ENCODE assay signal across 9 mouse cellular contexts in genomic region chr4:141387093-141387784, GRCm38 (mm10). TPM values are rescaled to one million over a fixed set of nuclear protein-coding genes. Genes with fewer than 3 reads are reported as not detected.
DNase-seq lines count a peak whose midpoint lies in the region; ATAC-seq lines count a peak whose summit lies in the region.
"Had no signal": no experiment of that assay in that cellular context is flagged by ENCODE, and none has a peak within 500 bp of the region (broad histone marks: within the 10 kb centered on the region; RNA-seq: fewer than 3 reads in every experiment).

No protein-coding gene starts in this region.

- 0 out of 2 replicates have a peak, but pooled peaks have one; percentile 28 for ATAC-seq in forebrain, embryonic 12.5 days (ENCODE audit: low FRiP score)
- ATAC-seq in intestine, embryonic 16.5 days, result peak; percentile 43; the same call in 1 of the 2 replicates
- ATAC-seq in liver, embryonic 11.5 days (replicated peaks; ENCODE audit: low FRiP score), result no peak
- no peak for ATAC-seq in neural tube, embryonic 11.5 days (ENCODE audit: insufficient read depth, low FRiP score, low TSS enrichment)

- H3K4me2 ChIP-seq in forebrain, embryonic 12.5 days, result no peak overlapping the region
- no peak overlapping the region for H3K4me2 ChIP-seq in intestine, embryonic 16.5 days (ENCODE audit: low read depth, low read length)
- H3K4me2 ChIP-seq in liver, embryonic 11.5 days, result no peak overlapping the region
- no peak overlapping the region for H3K4me2 ChIP-seq in neural tube, embryonic 11.5 days (ENCODE audit: low read depth)

- no peak overlapping the region for H3K9ac ChIP-seq in forebrain, embryonic 12.5 days
- no peak overlapping the region for H3K9ac ChIP-seq in intestine, embryonic 16.5 days (ENCODE audit: low read depth, low read length)
- no peak overlapping the region for H3K9ac ChIP-seq in liver, embryonic 11.5 days (ENCODE audit: low read depth, low read length)
- H3K9ac ChIP-seq in neural tube, embryonic 11.5 days (ENCODE audit: low read length), result no peak overlapping the region

- 17% methylated on average over 5 of the region's 5 CpGs for WGBS in forebrain, embryonic 12.5 days
- WGBS in intestine, embryonic 16.5 days, result 22% methylated on average over 5 of the region's 5 CpGs
- 22% methylated on average over 5 of the region's 5 CpGs for whole genome bisulfite sequencing in liver, embryonic 11.5 days
- 18% methylated on average over 5 of the region's 5 CpGs for WGBS in neural tube, embryonic 11.5 days

- no peak overlapping the region for H3K27ac ChIP-seq in forebrain, embryonic 12.5 days
- H3K27ac ChIP-seq in intestine, embryonic 16.5 days (ENCODE audit: low read length), result no peak overlapping the region
- H3K27ac ChIP-seq in liver, embryonic 11.5 days (ENCODE audit: low read depth, low read length), result no peak overlapping the region
- H3K27ac ChIP-seq in neural tube, embryonic 11.5 days (ENCODE audit: low read depth, low read length), result no peak overlapping the region

- H3K4me1 ChIP-seq in forebrain, embryonic 12.5 days, result peaks cover 11% of the 10 kb centered on the region
- peaks cover 8% of the 10 kb centered on the region for H3K4me1 ChIP-seq in intestine, embryonic 16.5 days (ENCODE audit: control insufficient read depth, insufficient read depth, low read length)
- H3K4me1 ChIP-seq in liver, embryonic 11.5 days (replicated peaks; ENCODE audit: control insufficient read depth, insufficient read depth, low read length), result peaks cover 5% of the 10 kb centered on the region; the same call in 1 of the 2 replicates
- peaks cover 6% of the 10 kb centered on the region; the same call in 1 of the 2 replicates for H3K4me1 ChIP-seq in neural tube, embryonic 11.5 days (ENCODE audit: control insufficient read depth, insufficient read depth, low read length)

- peaks cover 44% of the 10 kb centered on the region for H3K27me3 ChIP-seq in forebrain, embryonic 12.5 days
- peaks cover 17% of the 10 kb centered on the region for H3K27me3 ChIP-seq in intestine, embryonic 16.5 days (replicated peaks; ENCODE audit: control insufficient read depth, insufficient read depth, low read length)
- peaks cover 35% of the 10 kb centered on the region for H3K27me3 ChIP-seq in liver, embryonic 11.5 days (replicated peaks; ENCODE audit: control insufficient read depth, insufficient read depth, low read length)
- peaks cover 28% of the 10 kb centered on the region for H3K27me3 ChIP-seq in neural tube, embryonic 11.5 days (ENCODE audit: control insufficient read depth, insufficient read depth, low read length)

- DNase-seq in urinary bladder, adult 18-20 months (ENCODE audit: low spot score in 2 of 2), result peak; percentile 52 to 62
- DNase-seq in urinary bladder, postnatal 10 days (ENCODE audit: low spot score), result no peak
- DNase-seq in c-Kit-negative CD71-positive TER-119-positive erythroid progenitor cells, embryonic 14.5 days (ENCODE audit: low read depth, low spot score), result peak; percentile 51
- DNase-seq in liver, embryonic 11.5 days (ENCODE audit: low spot score), result peak; percentile 62
- peak; percentile 83 for DNase-seq in neural tube, embryonic 11.5 days (ENCODE audit: low spot score)
- DNase-seq in testis, postnatal 10 days (ENCODE audit: low spot score), result peak; percentile 86

- no peak overlapping the region for H3K4me3 ChIP-seq in forebrain, embryonic 12.5 days (replicated peaks)
- H3K4me3 ChIP-seq in intestine, embryonic 16.5 days (ENCODE audit: low read length), result no peak overlapping the region
- H3K4me3 ChIP-seq in liver, embryonic 11.5 days (ENCODE audit: low read depth, low read length), result no peak overlapping the region
- no peak overlapping the region for H3K4me3 ChIP-seq in neural tube, embryonic 11.5 days (ENCODE audit: low read depth, low read length)

- H3K36me3 ChIP-seq in forebrain, embryonic 12.5 days (replicated peaks), result no peaks in the 10 kb centered on the region
- H3K36me3 ChIP-seq in intestine, embryonic 16.5 days (ENCODE audit: control insufficient read depth, insufficient read depth, low read length), result no peaks in the 10 kb centered on the region
- H3K36me3 ChIP-seq in liver, embryonic 11.5 days (ENCODE audit: control insufficient read depth, insufficient read depth, low read length), result no peaks in the 10 kb centered on the region
- H3K36me3 ChIP-seq in neural tube, embryonic 11.5 days (ENCODE audit: control insufficient read depth, insufficient read depth, low read length), result no peaks in the 10 kb centered on the region

- H3K9me3 ChIP-seq in forebrain, embryonic 12.5 days, result no peaks in the 10 kb centered on the region
- no peaks in the 10 kb centered on the region for H3K9me3 ChIP-seq in intestine, embryonic 16.5 days (ENCODE audit: control insufficient read depth, low read length)
- H3K9me3 ChIP-seq in liver, embryonic 11.5 days (ENCODE audit: control insufficient read depth, low read length), result no peaks in the 10 kb centered on the region
- no peaks in the 10 kb centered on the region for H3K9me3 ChIP-seq in neural tube, embryonic 11.5 days (ENCODE audit: control insufficient read depth, low read length)

RNA-seq across cellular contexts. Expression of gene Clcnka, which starts 11.3 kb away (rescaled TPM):
- not detected in 2 replicates for polyA plus RNA-seq in forebrain, embryonic 12.5 days (2016; fragmentation: Nextera tagmentation; extraction: Ambion mirVana)
- 0.13 and 0.15 TPM in 2 replicates for polyA plus RNA-seq in intestine, embryonic 16.5 days (2015; fragmentation: Nextera tagmentation; extraction: Ambion mirVana)
- polyA plus RNA-seq in liver, embryonic 11.5 days (2014; fragmentation: Nextera tagmentation; extraction: Ambion mirVana), result 0.19 TPM in 1 of 2 replicates, not detected in the other
- 0.09 TPM in 1 of 2 replicates, not detected in the other for polyA plus RNA-seq in neural tube, embryonic 11.5 days (2014; fragmentation: Nextera tagmentation; extraction: Ambion mirVana)

RNA-seq across cellular contexts. Expression of gene Fam131c, which starts 19.2 kb away (rescaled TPM):
- polyA plus RNA-seq in forebrain, embryonic 12.5 days (2016; fragmentation: Nextera tagmentation; extraction: Ambion mirVana), result 1.00 and 1.1 TPM in 2 replicates
- polyA plus RNA-seq in intestine, embryonic 16.5 days (2015; fragmentation: Nextera tagmentation; extraction: Ambion mirVana), result 1.5 and 1.6 TPM in 2 replicates
- polyA plus RNA-seq in liver, embryonic 11.5 days (2014; fragmentation: Nextera tagmentation; extraction: Ambion mirVana), result 0.45 and 0.64 TPM in 2 replicates
- polyA plus RNA-seq in neural tube, embryonic 11.5 days (2014; fragmentation: Nextera tagmentation; extraction: Ambion mirVana), result 0.34 and 0.85 TPM in 2 replicates

RNA-seq across cellular contexts. Expression of gene Clcnkb, which starts 28.6 kb away (rescaled TPM):
- polyA plus RNA-seq in forebrain, embryonic 12.5 days (2016; fragmentation: Nextera tagmentation; extraction: Ambion mirVana), result not detected in 2 replicates
- 0.24 TPM in 1 of 2 replicates, not detected in the other for polyA plus RNA-seq in intestine, embryonic 16.5 days (2015; fragmentation: Nextera tagmentation; extraction: Ambion mirVana)
- not detected in 2 replicates for polyA plus RNA-seq in liver, embryonic 11.5 days (2014; fragmentation: Nextera tagmentation; extraction: Ambion mirVana)
- not detected in 2 replicates for polyA plus RNA-seq in neural tube, embryonic 11.5 days (2014; fragmentation: Nextera tagmentation; extraction: Ambion mirVana)
- polyA plus RNA-seq: stomach, embryonic 16.5 days had no signal

RNA-seq across cellular contexts. Expression of gene Hspb7, which starts 33.3 kb away (rescaled TPM):
- polyA plus RNA-seq in forebrain, embryonic 12.5 days (2016; fragmentation: Nextera tagmentation; extraction: Ambion mirVana), result not detected in 2 replicates
- polyA plus RNA-seq in intestine, embryonic 16.5 days (2015; fragmentation: Nextera tagmentation; extraction: Ambion mirVana), result 5.3 and 6.6 TPM in 2 replicates
- polyA plus RNA-seq in liver, embryonic 11.5 days (2014; fragmentation: Nextera tagmentation; extraction: Ambion mirVana), result 0.42 and 1.2 TPM in 2 replicates
- polyA plus RNA-seq in neural tube, embryonic 11.5 days (2014; fragmentation: Nextera tagmentation; extraction: Ambion mirVana), result 0.11 TPM in 1 of 2 replicates, not detected in the other

RNA-seq across cellular contexts. Expression of gene Srarp, which starts 48.7 kb away (rescaled TPM):
- not detected in 2 replicates for polyA plus RNA-seq in forebrain, embryonic 12.5 days (2016; fragmentation: Nextera tagmentation; extraction: Ambion mirVana)
- not detected in 2 replicates for polyA plus RNA-seq in intestine, embryonic 16.5 days (2015; fragmentation: Nextera tagmentation; extraction: Ambion mirVana)
- polyA plus RNA-seq in liver, embryonic 11.5 days (2014; fragmentation: Nextera tagmentation; extraction: Ambion mirVana), result not detected in 2 replicates
- not detected in 2 replicates for polyA plus RNA-seq in neural tube, embryonic 11.5 days (2014; fragmentation: Nextera tagmentation; extraction: Ambion mirVana)
- polyA plus RNA-seq: stomach, embryonic 16.5 days had no signal

Comparison
In these comparisons a context has a peak if more than half of its experiments do, and no peak if none do; other contexts are left out.
1. ATAC-seq: peak in forebrain, embryonic 12.5 days (single experiment) and intestine, embryonic 16.5 days (single experiment); none in liver, embryonic 11.5 days (single experiment) and neural tube, embryonic 11.5 days (single experiment).